7 mouse cellular contexts compared by ENCODE assay signal in the genomic region with DNA sequence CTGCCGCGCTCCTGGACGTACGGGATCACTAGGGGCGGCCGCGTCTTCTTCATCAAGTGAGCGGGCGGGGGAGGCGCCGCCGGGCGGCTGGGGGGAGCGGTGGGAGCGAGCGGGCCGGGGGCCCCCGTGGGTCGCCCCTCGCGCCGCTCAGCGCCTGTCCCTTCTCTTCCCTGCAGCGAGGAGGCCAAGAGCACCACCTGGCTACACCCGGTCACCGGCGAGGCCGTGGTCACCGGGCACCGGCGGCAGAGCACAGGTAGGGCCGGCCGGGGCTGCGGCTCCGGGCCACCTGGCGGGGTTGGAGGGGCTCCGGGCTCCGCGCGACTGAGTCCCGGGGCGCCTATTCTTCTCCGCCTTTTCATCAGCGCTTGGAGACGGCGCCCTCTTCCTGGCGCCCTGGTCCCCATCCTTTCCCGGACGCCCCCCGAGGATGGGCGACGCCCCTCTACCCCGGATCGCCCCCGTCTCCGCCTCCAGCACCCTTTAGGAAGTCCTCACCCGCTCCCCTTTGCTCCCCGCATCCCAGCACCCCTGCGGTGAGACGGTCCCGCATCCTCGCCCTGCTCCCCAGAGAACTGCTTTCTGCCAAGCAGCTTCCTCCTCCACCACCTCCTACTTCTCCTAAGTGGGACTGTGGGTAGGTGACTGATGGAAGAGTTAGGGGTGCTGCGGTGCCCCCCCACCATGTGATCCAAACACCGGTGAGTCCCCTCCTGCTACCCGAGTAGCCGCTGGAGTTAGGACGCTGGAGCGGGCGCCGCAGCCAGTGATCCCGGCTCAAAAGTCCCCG. TPM values are rescaled to one million over a fixed set of nuclear protein-coding genes. Genes with fewer than 3 reads are reported as not detected.
DNase-seq lines count a peak whose midpoint lies in the region; ATAC-seq and TF ChIP-seq lines count a peak whose summit lies in the region.

No protein-coding gene starts in this region.

- H3K4me1 ChIP-seq in limb, embryonic 14.5 days (ENCODE audit: control insufficient read depth, insufficient read depth, low read length): peaks cover 10% of the 10 kb centered on the region
- H3K4me1 ChIP-seq in midbrain, embryonic 16.5 days (ENCODE audit: control insufficient read depth, insufficient read depth, low read length): peaks cover 23% of the 10 kb centered on the region

- peak overlapping the region; percentile 91 for H3K27ac ChIP-seq in limb, embryonic 14.5 days (replicated peaks; ENCODE audit: low read depth, low read length)
- H3K27ac ChIP-seq in midbrain, embryonic 16.5 days (ENCODE audit: low read length): peak overlapping the region; percentile 96

- peak overlapping the region; percentile 96 for H3K9ac ChIP-seq in limb, embryonic 14.5 days (ENCODE audit: low read depth, low read length, severe bottlenecking)
- peak overlapping the region; percentile 100 for H3K9ac ChIP-seq in midbrain, embryonic 16.5 days (ENCODE audit: low read depth, low read length)

- peak overlapping the region; percentile 78 for H3K4me2 ChIP-seq in limb, embryonic 14.5 days (replicated peaks; ENCODE audit: low read depth, low read length, severe bottlenecking)
- H3K4me2 ChIP-seq in midbrain, embryonic 16.5 days (ENCODE audit: low read length): peak overlapping the region; percentile 69

- H3K27me3 ChIP-seq in limb, embryonic 14.5 days (ENCODE audit: control insufficient read depth, insufficient read depth, low read length): no peaks in the 10 kb centered on the region
- H3K27me3 ChIP-seq in midbrain, embryonic 16.5 days (ENCODE audit: control insufficient read depth, insufficient read depth, low read depth, low read length): no peaks in the 10 kb centered on the region
- H3K27me3 ChIP-seq in splenic B cell, adult 2 months (ENCODE audit: control insufficient read depth, insufficient read depth, low read length, poor library complexity, severe bottlenecking): no peaks in the 10 kb centered on the region

- H3K4me3 ChIP-seq in limb, embryonic 14.5 days (replicated peaks; ENCODE audit: low read length): peak overlapping the region; percentile 92
- H3K4me3 ChIP-seq in midbrain, embryonic 16.5 days (ENCODE audit: low read depth, low read length): peak overlapping the region; percentile 99

- peak; percentile 52 for DNase-seq in adrenal gland, adult 2 months
- DNase-seq in cerebellum, postnatal 25 days: peak; percentile 69 to 78
- peak; percentile 2 to 11 for DNase-seq in gastrocnemius, adult 8-10 months (ENCODE audit: low spot score in 2 of 2)
- DNase-seq in induced T-regulatory cell, adult 2 months (ENCODE audit: low read depth): peak; percentile 51
- peak; percentile 27 for DNase-seq in limb, embryonic 14.5 days (ENCODE audit: low spot score)
- peak; percentile 11 for DNase-seq in splenic B cell, adult 2 months (ENCODE audit: low read depth, low spot score)

- TF ChIP-seq POLR2A in limb, embryonic 14.5 days (IDR thresholded peaks at IDR 0.05; ENCODE audit: borderline replicate concordance, extremely low read depth, insufficient read depth, insufficient read length): no peak

- ATAC-seq in limb, embryonic 14.5 days (ENCODE audit: low FRiP score, low read depth): peak; percentile 69
- ATAC-seq in midbrain, embryonic 16.5 days: peak; percentile 86

- peaks cover 15% of the 10 kb centered on the region for H3K36me3 ChIP-seq in limb, embryonic 14.5 days (ENCODE audit: control insufficient read depth, insufficient read depth, low read length)
- 0 out of 2 replicates have a peak, but pooled peaks cover 3% of the 10 kb centered on the region for H3K36me3 ChIP-seq in midbrain, embryonic 16.5 days (ENCODE audit: control insufficient read depth, insufficient read depth, low read length)
- no peaks in the 10 kb centered on the region for H3K36me3 ChIP-seq in splenic B cell, adult 2 months (ENCODE audit: control insufficient read depth, insufficient read depth, low read length, poor library complexity, severe bottlenecking)

- 1% methylated on average over 43 of the region's 72 CpGs for WGBS in limb, embryonic 14.5 days
- WGBS in midbrain, embryonic 16.5 days: under 1% methylated on average over 55 of the region's 72 CpGs

- no peaks in the 10 kb centered on the region for H3K9me3 ChIP-seq in limb, embryonic 14.5 days (ENCODE audit: control insufficient read depth, low read length)
- H3K9me3 ChIP-seq in midbrain, embryonic 16.5 days (replicated peaks; ENCODE audit: control insufficient read depth, low read length, poor library complexity, severe bottlenecking): peaks cover 3% of the 10 kb centered on the region; the same call in 1 of the 2 replicates

RNA-seq across cellular contexts. Expression of a gene that starts 0.5 kb away (rescaled TPM):
- total RNA-seq in adrenal gland, adult 2 months (2021): 10 to 100 TPM; 27.1 to 32.4 TPM
- 7.1 and 15.7 TPM in 2 replicates for polyA plus RNA-seq in adrenal gland, adult 2 months (2012; rRNA removed)
- 1 to 10 TPM; 6.1 to 9.4 (median 7.0) TPM for total RNA-seq in gastrocnemius, adult 8-10 months (2022)
- 74.0 and 87.2 TPM in 2 replicates for polyA plus RNA-seq in limb, embryonic 14.5 days (2012; rRNA removed)
- polyA plus RNA-seq in limb, embryonic 14.5 days (2014; fragmentation: Nextera tagmentation; extraction: Ambion mirVana): 50.8 and 59.9 TPM in 2 replicates
- polyA plus RNA-seq in midbrain, embryonic 16.5 days (2015; fragmentation: Nextera tagmentation; extraction: Ambion mirVana): 33.5 and 38.3 TPM in 2 replicates

Comparison
In these comparisons a context has a peak if more than half of its experiments do, and no peak if none do; other contexts are left out.
1. Peak in every context shown above with its lines: DNase-seq, ATAC-seq, H3K4me3 ChIP-seq and H3K27ac ChIP-seq.
2. DNase-seq: peak in every context shown above with its lines; median percentile 74 in cerebellum, postnatal 25 days; 52 in adrenal gland, adult 2 months; 51 in induced T-regulatory cell, adult 2 months; 27 in limb, embryonic 14.5 days; 11 in splenic B cell, adult 2 months; 6 in gastrocnemius, adult 8-10 months.